8 mouse cellular contexts compared by ENCODE assay signal in the genomic region with DNA sequence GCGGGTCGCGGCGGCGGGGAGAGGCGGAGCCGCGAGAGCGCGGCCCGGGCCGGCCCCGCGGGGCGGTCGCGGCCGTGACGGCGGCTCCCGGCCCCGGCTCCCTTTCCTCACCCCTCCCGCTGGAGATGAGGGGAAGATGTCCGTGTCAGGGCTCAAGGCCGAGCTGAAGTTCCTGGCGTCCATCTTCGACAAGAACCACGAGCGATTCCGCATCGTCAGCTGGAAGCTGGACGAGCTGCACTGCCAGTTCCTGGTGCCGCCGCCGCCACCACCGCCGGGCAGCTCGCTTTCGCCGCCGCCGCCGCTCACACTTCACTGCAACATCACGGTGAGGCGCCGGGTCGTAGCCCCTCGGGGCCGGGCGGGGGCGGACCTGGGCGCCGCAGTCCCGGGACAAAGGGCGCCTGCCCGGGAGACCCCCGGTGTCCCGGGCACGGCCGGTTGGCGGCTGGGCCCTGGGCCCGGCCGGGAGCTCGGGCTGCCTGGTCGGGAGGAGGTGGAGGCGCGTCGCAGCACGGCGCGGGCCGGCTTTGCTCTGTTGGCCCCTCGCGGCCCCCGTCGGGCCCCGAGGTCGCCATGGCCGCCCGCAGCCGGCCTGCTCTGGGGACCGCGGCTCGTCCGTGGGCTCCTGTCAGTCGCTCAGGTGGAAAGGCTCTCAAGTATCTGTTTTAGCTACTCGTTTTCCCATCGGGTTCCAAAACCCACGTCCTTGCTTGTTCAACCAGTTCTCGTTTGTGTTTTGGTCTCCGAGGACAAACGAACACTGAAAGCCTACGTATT. TPM values are rescaled to one million over a fixed set of nuclear protein-coding genes. Genes with fewer than 3 reads are reported as not detected.
DNase-seq lines count a peak whose midpoint lies in the region; ATAC-seq lines count a peak whose summit lies in the region.

No protein-coding gene starts in this region.

- under 1% methylated on average over 75 of the region's 93 CpGs for WGBS in embryonic facial prominence, embryonic 11.5 days
- WGBS in liver, embryonic 11.5 days: under 1% methylated on average over 91 of the region's 93 CpGs

- H3K4me1 ChIP-seq in embryonic facial prominence, embryonic 11.5 days (ENCODE audit: control insufficient read depth, insufficient read depth, low read length): no peaks in the 10 kb centered on the region
- peaks cover 15% of the 10 kb centered on the region for H3K4me1 ChIP-seq in liver, embryonic 11.5 days (replicated peaks; ENCODE audit: control insufficient read depth, insufficient read depth, low read length)

- peak; percentile 51; the same call in 1 of the 2 replicates for ATAC-seq in embryonic facial prominence, embryonic 11.5 days (replicated peaks; ENCODE audit: insufficient number of reproducible peaks, low FRiP score, low TSS enrichment, low read depth)
- peak; percentile 79 for ATAC-seq in liver, embryonic 11.5 days (replicated peaks; ENCODE audit: low FRiP score)

- H3K4me2 ChIP-seq in embryonic facial prominence, embryonic 11.5 days (ENCODE audit: low read depth, low read length): peak overlapping the region; percentile 88
- peak overlapping the region; percentile 85 for H3K4me2 ChIP-seq in liver, embryonic 11.5 days

- peak overlapping the region; percentile 91 for H3K4me3 ChIP-seq in embryonic facial prominence, embryonic 11.5 days (ENCODE audit: low read depth, low read length)
- peak overlapping the region; percentile 68 for H3K4me3 ChIP-seq in liver, embryonic 11.5 days (ENCODE audit: low read depth, low read length)

- no peaks in the 10 kb centered on the region for H3K9me3 ChIP-seq in embryonic facial prominence, embryonic 11.5 days (replicated peaks; ENCODE audit: control insufficient read depth, low read length)
- H3K9me3 ChIP-seq in liver, embryonic 11.5 days (ENCODE audit: control insufficient read depth, low read length): no peaks in the 10 kb centered on the region

- peak overlapping the region; percentile 93 for H3K9ac ChIP-seq in embryonic facial prominence, embryonic 11.5 days (replicated peaks; ENCODE audit: low read length)
- peak overlapping the region; percentile 95 for H3K9ac ChIP-seq in liver, embryonic 11.5 days (ENCODE audit: low read depth, low read length)

- H3K36me3 ChIP-seq in embryonic facial prominence, embryonic 11.5 days (replicated peaks; ENCODE audit: control insufficient read depth, insufficient read depth, low read depth, low read length): no peaks in the 10 kb centered on the region
- H3K36me3 ChIP-seq in liver, embryonic 11.5 days (ENCODE audit: control insufficient read depth, insufficient read depth, low read length): no peaks in the 10 kb centered on the region

- H3K27ac ChIP-seq in embryonic facial prominence, embryonic 11.5 days (replicated peaks; ENCODE audit: low read depth, low read length): peak overlapping the region; percentile 65
- peak overlapping the region; percentile 64 for H3K27ac ChIP-seq in liver, embryonic 11.5 days (ENCODE audit: low read depth, low read length)

- DNase-seq in 416B (ENCODE audit: low read depth): peak; percentile 45
- peak; percentile 57 to 58 for DNase-seq in adrenal gland, adult 18-20 months (ENCODE audit: low spot score in 2 of 2)
- DNase-seq in embryonic facial prominence, embryonic 11.5 days (ENCODE audit: low spot score): peak; percentile 63
- DNase-seq in heart, adult 8-10 months (ENCODE audit: low spot score): peak; percentile 24
- DNase-seq in kidney, adult 8-10 months: peak; percentile 18 to 48
- DNase-seq in liver, embryonic 11.5 days (ENCODE audit: low spot score): peak; percentile 81
- peak; percentile 17 to 36 for DNase-seq in monocyte, adult 2 months (ENCODE audit: low read depth in 1 of 2, low spot score in 2 of 2)
- peak; percentile 23 to 49 for DNase-seq in spleen, postnatal 14 days (ENCODE audit: low spot score in 2 of 2)

- H3K27me3 ChIP-seq in embryonic facial prominence, embryonic 11.5 days (ENCODE audit: control insufficient read depth, insufficient read depth, low read length): no peaks in the 10 kb centered on the region
- H3K27me3 ChIP-seq in liver, embryonic 11.5 days (replicated peaks; ENCODE audit: control insufficient read depth, insufficient read depth, low read length): no peaks in the 10 kb centered on the region

RNA-seq across cellular contexts. Expression of gene Ube2q2, which starts 1.0 kb away (rescaled TPM):
- 10 to 100 TPM; 49.9 to 62.1 TPM for total RNA-seq in adrenal gland, adult 18-20 months (2021)
- polyA plus RNA-seq in embryonic facial prominence, embryonic 11.5 days (2014; fragmentation: Nextera tagmentation; extraction: Ambion mirVana): 41.1 and 48.0 TPM in 2 replicates
- total RNA-seq in heart, adult 8-10 months (2022): 10 to 100 TPM; 27.6 to 29.7 (median 28.3) TPM
- 34.8 and 36.9 TPM in 2 replicates for polyA plus RNA-seq in liver, embryonic 11.5 days (2014; fragmentation: Nextera tagmentation; extraction: Ambion mirVana)

RNA-seq across cellular contexts. Expression of gene Fbxo22, which starts 59.0 kb away (rescaled TPM):
- 10 to 100 TPM; 31.5 to 33.8 TPM for total RNA-seq in adrenal gland, adult 18-20 months (2021)
- polyA plus RNA-seq in embryonic facial prominence, embryonic 11.5 days (2014; fragmentation: Nextera tagmentation; extraction: Ambion mirVana): 81.7 and 84.4 TPM in 2 replicates
- total RNA-seq in heart, adult 8-10 months (2022): 10 to 100 TPM; 31.0 to 34.3 (median 33.3) TPM
- 52.0 and 57.9 TPM in 2 replicates for polyA plus RNA-seq in liver, embryonic 11.5 days (2014; fragmentation: Nextera tagmentation; extraction: Ambion mirVana)

Comparison
In these comparisons a context has a peak if more than half of its experiments do, and no peak if none do; other contexts are left out.
1. Peak in every context shown above with its lines: DNase-seq, ATAC-seq, H3K4me3 ChIP-seq and H3K27ac ChIP-seq.
2. DNase-seq: peak in every context shown above with its lines; median percentile 81 in liver, embryonic 11.5 days; 63 in embryonic facial prominence, embryonic 11.5 days; 58 in adrenal gland, adult 18-20 months; 45 in 416B; 36 in spleen, postnatal 14 days; 33 in kidney, adult 8-10 months; 26 in monocyte, adult 2 months; 24 in heart, adult 8-10 months.